ENCODE assay signal across 8 mouse cellular contexts in genomic region chr16:33965878-33966537, GRCm38 (mm10). TPM values are rescaled to one million over a fixed set of nuclear protein-coding genes. Genes with fewer than 3 reads are reported as not detected.
DNase-seq lines count a peak whose midpoint lies in the region; ATAC-seq and TF ChIP-seq lines count a peak whose summit lies in the region.

No protein-coding gene starts in this region.

- no peaks in the 10 kb centered on the region for H3K27me3 ChIP-seq in lung, embryonic 16.5 days (ENCODE audit: control insufficient read depth, insufficient read depth, low read depth, low read length)
- H3K27me3 ChIP-seq in kidney, embryonic 15.5 days = no peaks in the 10 kb centered on the region
- H3K27me3 ChIP-seq in neural tube, embryonic 12.5 days (replicated peaks) = no peaks in the 10 kb centered on the region

- peaks cover 13% of the 10 kb centered on the region for H3K36me3 ChIP-seq in lung, embryonic 16.5 days (ENCODE audit: control insufficient read depth, insufficient read depth, low read length)
- peaks cover 25% of the 10 kb centered on the region for H3K36me3 ChIP-seq in kidney, embryonic 15.5 days
- H3K36me3 ChIP-seq in neural tube, embryonic 12.5 days = peaks cover 21% of the 10 kb centered on the region

- ATAC-seq in lung, embryonic 16.5 days (ENCODE audit: low read depth) = peak; percentile 8; the same call in 1 of the 2 replicates
- ATAC-seq in kidney, embryonic 15.5 days (replicated peaks; ENCODE audit: low FRiP score) = no peak; the same call in 1 of the 2 replicates
- ATAC-seq in neural tube, embryonic 12.5 days (ENCODE audit: low FRiP score, low read depth) = 0 out of 2 replicates have a peak, but pooled peaks have one; percentile 10

- no peak for DNase-seq in lung, postnatal 36 days
- DNase-seq in NIH3T3 (ENCODE audit: low read depth) = peak; percentile 57
- DNase-seq in testis, postnatal 14 days (ENCODE audit: low spot score) = no peak
- DNase-seq in spleen, adult 12 weeks (ENCODE audit: low spot score) = no peak

- peak overlapping the region; percentile 75 for H3K4me2 ChIP-seq in lung, embryonic 16.5 days (ENCODE audit: low read depth, low read length)
- H3K4me2 ChIP-seq in kidney, embryonic 15.5 days = peak overlapping the region; percentile 81
- peak overlapping the region; percentile 68 for H3K4me2 ChIP-seq in neural tube, embryonic 12.5 days (replicated peaks)

- no peak for TF ChIP-seq CTCF in embryonic fibroblast, embryonic 13.5 days (IDR thresholded peaks at IDR 0.05; ENCODE audit: borderline replicate concordance, insufficient read depth, low read length)

- H3K4me3 ChIP-seq in lung, embryonic 16.5 days (ENCODE audit: low read length) = peak overlapping the region; percentile 70
- peak overlapping the region; percentile 82 for H3K4me3 ChIP-seq in embryonic fibroblast, embryonic 13.5 days (ENCODE audit: insufficient read depth, low read length)
- peak overlapping the region; percentile 87 for H3K4me3 ChIP-seq in kidney, embryonic 15.5 days (replicated peaks)
- peak overlapping the region; percentile 77 for H3K4me3 ChIP-seq in neural tube, embryonic 12.5 days

- peak overlapping the region; percentile 68 for H3K27ac ChIP-seq in lung, embryonic 16.5 days (ENCODE audit: low read length)
- peak overlapping the region; percentile 36 for H3K27ac ChIP-seq in embryonic fibroblast, embryonic 13.5 days (ENCODE audit: insufficient read depth, low read length)
- H3K27ac ChIP-seq in kidney, embryonic 15.5 days = peak overlapping the region; percentile 82; the same call in 1 of the 2 replicates
- no peak overlapping the region for H3K27ac ChIP-seq in neural tube, embryonic 12.5 days

- peaks cover 7% of the 10 kb centered on the region for H3K4me1 ChIP-seq in lung, embryonic 16.5 days (replicated peaks; ENCODE audit: control insufficient read depth, insufficient read depth, low read length)
- H3K4me1 ChIP-seq in embryonic fibroblast, embryonic 13.5 days (ENCODE audit: control insufficient read depth, insufficient read depth, low read length) = peaks cover 2% of the 10 kb centered on the region; the same call in 1 of the 2 replicates
- peaks cover 12% of the 10 kb centered on the region for H3K4me1 ChIP-seq in kidney, embryonic 15.5 days
- peaks cover 9% of the 10 kb centered on the region; the same call in 1 of the 2 replicates for H3K4me1 ChIP-seq in neural tube, embryonic 12.5 days

- no peak for TF ChIP-seq POLR2A in embryonic fibroblast, embryonic 13.5 days (IDR thresholded peaks at IDR 0.05; ENCODE audit: low read depth, low read length)

- 5% methylated on average over 15 of the region's 15 CpGs for WGBS in lung, embryonic 16.5 days
- 7% methylated on average over 15 of the region's 15 CpGs for WGBS in kidney, embryonic 15.5 days
- whole genome bisulfite sequencing in neural tube, embryonic 12.5 days = 19% methylated on average over 15 of the region's 15 CpGs

- no peaks in the 10 kb centered on the region for H3K9me3 ChIP-seq in lung, embryonic 16.5 days (ENCODE audit: control insufficient read depth, low read length)
- H3K9me3 ChIP-seq in kidney, embryonic 15.5 days (replicated peaks) = no peaks in the 10 kb centered on the region
- H3K9me3 ChIP-seq in neural tube, embryonic 12.5 days = no peaks in the 10 kb centered on the region

- peak overlapping the region; percentile 78 for H3K9ac ChIP-seq in lung, embryonic 16.5 days (ENCODE audit: low read length)
- H3K9ac ChIP-seq in kidney, embryonic 15.5 days = peak overlapping the region; percentile 84
- H3K9ac ChIP-seq in neural tube, embryonic 12.5 days = peak overlapping the region; percentile 66

RNA-seq across cellular contexts. Expression of gene Umps, which starts 0.8 kb away (rescaled TPM):
- polyA plus RNA-seq in lung, embryonic 16.5 days (2015; fragmentation: Nextera tagmentation; extraction: Ambion mirVana) = 43.8 and 49.9 TPM in 2 replicates
- polyA plus RNA-seq in embryonic fibroblast, embryonic 13.5 days (2011; ENCODE audit: insufficient read length, low read depth, missing spikeins) = 23.3 and 25.5 TPM in 2 replicates
- polyA plus RNA-seq in kidney, embryonic 15.5 days (2015; fragmentation: Nextera tagmentation; extraction: Ambion mirVana) = 62.5 and 63.6 TPM in 2 replicates
- polyA plus RNA-seq in neural tube, embryonic 12.5 days (2016; fragmentation: Nextera tagmentation; extraction: Ambion mirVana) = 36.8 and 38.2 TPM in 2 replicates
